Mouse (Mus musculus) heart, postnatal 25 days (tissue): Measurements from ENCODE around the gene Stub1. TPM values are rescaled to one million over a fixed set of nuclear protein-coding genes. Genes with fewer than 3 reads are reported as not detected.
"Not testable (repeated sequence)": the region's sequence is repeated elsewhere in the genome, so short reads cannot be mapped to it uniquely, and the experiment has no call there.

ENCODE experiments used
- DNase-seq: peaks from one replicate; pipeline ENCODE4 v3.0.0; 2022; ENCODE audit warnings: low spot score
- intact Hi-C: fragments of 180-260 bp; cut with DNase I; formaldehyde crosslinking; loops from one replicate; pipeline ENCODE4 v1.15.1; 2025
- total RNA-seq, 2 experiments: library from RNA; stranded (reverse); gene quantifications; 2 replicates each; pipeline ENCODE4 v1.2.3; 2021

Stub1 gene
- 100 to 1,000 TPM; 114 to 117 TPM for total RNA-seq

GRCm38 (mm10) chr17:25833291-25833663, at the start of gene Stub1:
Gene Stub1 (minus strand): TSS chr17:25833404.
- peak; percentile 88 for DNase-seq
- intact Hi-C loops: loop anchor here (5.0 kb wide), 1 partner anchor 34 kb away; the partner anchor contains the start of gene Mcrip2

GRCm38 (mm10) chr17:25882306-25882705, 49.1 kb upstream of the Stub1 start:
- intact Hi-C loops: no loop called here
- no peak for DNase-seq

- DNase-seq: no peak
Observed at GRCm38 (mm10) chr17:25881691-25882090, 48.5 kb upstream of the Stub1 start.

GRCm38 (mm10) chr17:25880913-25881641, 47.9 kb upstream of the Stub1 start:
- intact Hi-C loops: no loop called here
- DNase-seq: no peak

More at GRCm38 (mm10) chr17:25881691-25882090, 48.5 kb upstream of the Stub1 start:
- intact Hi-C loops: no loop called here

GRCm38 (mm10) chr17:25880196-25880910, 47.1 kb upstream of the Stub1 start, which contains the start of gene Wfikkn1:
Gene Wfikkn1 (minus strand): TSS chr17:25880858.
- no peak for DNase-seq
- intact Hi-C loops: no loop called here

GRCm38 (mm10) chr17:25879750-25880149, 46.5 kb upstream of the Stub1 start:
- no peak for DNase-seq
- intact Hi-C loops: no loop called here

GRCm38 (mm10) chr17:25879261-25879660, 46.1 kb upstream of the Stub1 start:
- intact Hi-C loops: no loop called here
- no peak for DNase-seq

GRCm38 (mm10) chr17:25878611-25879180, 45.5 kb upstream of the Stub1 start:
- DNase-seq: no peak
- intact Hi-C loops: no loop called here

GRCm38 (mm10) chr17:25877741-25878610, 44.8 kb upstream of the Stub1 start:
- DNase-seq: no peak
- intact Hi-C loops: no loop called here

- intact Hi-C loops: no loop called here
- DNase-seq: no peak
Observed at GRCm38 (mm10) chr17:25877025-25877424, 43.8 kb upstream of the Stub1 start.

- no peak for DNase-seq
- intact Hi-C loops: no loop called here
Observed at GRCm38 (mm10) chr17:25876347-25876915, 43.2 kb upstream of the Stub1 start.

GRCm38 (mm10) chr17:25875171-25876136, 42.2 kb upstream of the Stub1 start:
- intact Hi-C loops: no loop called here
- DNase-seq: peak; percentile 78

- intact Hi-C loops: no loop called here
- peak; percentile 80 for DNase-seq
Observed at GRCm38 (mm10) chr17:25874721-25875170, 41.5 kb upstream of the Stub1 start, which contains the start of gene Mettl26. Gene Mettl26 (plus strand): TSS chr17:25875074.

GRCm38 (mm10) chr17:25874148-25874720, 41.0 kb upstream of the Stub1 start:
- intact Hi-C loops: no loop called here
- no peak for DNase-seq

GRCm38 (mm10) chr17:25873405-25874147, 40.4 kb upstream of the Stub1 start:
- no peak for DNase-seq
- intact Hi-C loops: no loop called here

GRCm38 (mm10) chr17:25872676-25873075, 39.5 kb upstream of the Stub1 start:
- intact Hi-C loops: no loop called here

GRCm38 (mm10) chr17:25871566-25871965, 38.4 kb upstream of the Stub1 start:
- intact Hi-C loops: not testable (repeated sequence)

More at GRCm38 (mm10) chr17:25872676-25873075, 39.5 kb upstream of the Stub1 start:
- no peak for DNase-seq

More at GRCm38 (mm10) chr17:25871566-25871965, 38.4 kb upstream of the Stub1 start:
- not testable (repeated sequence) for DNase-seq
